Comparison of ENCODE assay signal across 18 mouse cellular contexts in the genomic region with DNA sequence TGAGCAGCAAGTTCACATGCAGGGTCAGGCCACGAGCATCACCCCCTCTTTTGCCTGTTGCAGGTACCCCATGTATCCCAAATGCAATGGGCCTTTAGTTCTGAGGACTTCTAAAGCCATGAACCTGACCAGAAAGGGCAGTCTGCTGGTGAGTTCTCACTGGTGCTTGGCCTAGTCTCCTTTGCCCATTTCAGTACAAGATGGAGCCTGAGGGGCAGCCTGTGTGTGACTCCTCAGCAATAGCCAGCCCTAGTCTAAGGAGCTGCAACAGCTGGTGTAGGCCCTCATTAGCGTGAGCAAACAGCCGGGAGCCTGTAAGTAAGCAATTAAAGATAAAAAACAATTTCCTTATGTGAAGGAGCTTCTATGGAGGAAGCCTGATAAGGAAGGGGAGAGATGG. TPM values are rescaled to one million over a fixed set of nuclear protein-coding genes. Genes with fewer than 3 reads are reported as not detected.
"Had no signal": no experiment of that assay in that cellular context is flagged by ENCODE, and none has a peak within 500 bp of the region (broad histone marks: within the 10 kb centered on the region; RNA-seq: fewer than 3 reads in every experiment).

No protein-coding gene starts in this region.

RNA-seq across cellular contexts. Expression of gene G530012D18Rik, which starts 5.1 kb away (rescaled TPM):
- total RNA-seq: layer of hippocampus, adult 2 months; layer of hippocampus, postnatal 25 days; left cerebral cortex, adult 18-20 months; left cerebral cortex, postnatal 25 days had no signal
- polyA plus RNA-seq: kidney, adult 2 months; kidney, embryonic 14.5 days; kidney, postnatal 0 days; limb, embryonic 10.5 days; limb, embryonic 13.5 days; liver, embryonic 13.5 days; liver, embryonic 16.5 days; lung, adult 2 months; lung, embryonic 16.5 days; midbrain, embryonic 14.5 days; neural tube, embryonic 11.5 days; neural tube, embryonic 15.5 days; stomach, embryonic 15.5 days; thymus, postnatal 0 days had no signal
